Mouse (Mus musculus): ENCODE data around the gene Erich3. TPM values are rescaled to one million over a fixed set of nuclear protein-coding genes. Genes with fewer than 3 reads are reported as not detected.
A peak's percentile ranks its signal among the peaks of the same experiment; 100 is the strongest.
"Not testable (repeated sequence)": the region's sequence is repeated elsewhere in the genome, so short reads cannot be mapped to it uniquely, and the experiment has no call there.

The Erich3 gene
- 1.3 and 1.5 TPM in 2 replicates for polyA plus RNA-seq (2016; fragmentation: Nextera tagmentation; extraction: Ambion mirVana)

- Histone ChIP-seq H3K9me3 (replicated peaks) (no peaks in the 10 kb centered on the region), H3K36me3 (no peaks in the 10 kb centered on the region), H3K4me2 (replicated peaks) (peak within 1 kb of the TSS; percentile 59), H3K27ac (peak within 1 kb of the TSS; percentile 79), H3K4me3 (peak within 1 kb of the TSS; percentile 37), H3K27me3 (peaks cover 14% of the 10 kb centered on the region), H3K4me1 (peaks cover 12% of the 10 kb centered on the region), H3K9ac (peak within 1 kb of the TSS; percentile 49; the same call in 1 of the 2 replicates)
- 0 out of 2 replicates have a peak, but pooled peaks have one; percentile 1 for ATAC-seq (ENCODE audit: low FRiP score)
- 27% methylated on average over 7 of the region's 7 CpGs for WGBS
These were observed at the start of gene Erich3 for GRCm38 (mm10) chr3:154663545-154663944. TSS of gene Erich3 (plus strand) at chr3:154663859.

- no peak overlapping the region for H3K4me3 ChIP-seq
- no peak for ATAC-seq (ENCODE audit: low FRiP score)
- no peak overlapping the region for H3K4me2 ChIP-seq (replicated peaks)
- no peak overlapping the region for H3K9ac ChIP-seq
- H3K27ac ChIP-seq: no peak overlapping the region
- 95% methylated on average over 8 of the region's 8 CpGs for WGBS
- H3K36me3 ChIP-seq: peaks cover 7% of the 10 kb centered on the region; the same call in 1 of the 2 replicates
- no peaks in the 10 kb centered on the region for H3K9me3 ChIP-seq (replicated peaks)
- H3K4me1 ChIP-seq: no peaks in the 10 kb centered on the region
- H3K27me3 ChIP-seq: no peaks in the 10 kb centered on the region
These were observed 48.9 kb upstream of the Erich3 start for GRCm38 (mm10) chr3:154614771-154615170.

GRCm38 (mm10) chr3:154615304-154615703 is 48.4 kb upstream of the Erich3 start:
- no peak overlapping the region for H3K4me3 ChIP-seq
- WGBS: 93% methylated on average over 7 of the region's 7 CpGs
- no peaks in the 10 kb centered on the region for H3K27me3 ChIP-seq
- no peak overlapping the region for H3K27ac ChIP-seq
- H3K9me3 ChIP-seq (replicated peaks): no peaks in the 10 kb centered on the region
- H3K4me2 ChIP-seq (replicated peaks): no peak overlapping the region
- peaks cover 7% of the 10 kb centered on the region; the same call in 1 of the 2 replicates for H3K36me3 ChIP-seq
- no peak overlapping the region for H3K9ac ChIP-seq
- no peaks in the 10 kb centered on the region for H3K4me1 ChIP-seq
- ATAC-seq (ENCODE audit: low FRiP score): no peak

- Histone ChIP-seq H3K27ac (no peak overlapping the region), H3K9me3 (replicated peaks) (no peaks in the 10 kb centered on the region), H3K4me1 (no peaks in the 10 kb centered on the region), H3K27me3 (no peaks in the 10 kb centered on the region), H3K4me2 (replicated peaks) (no peak overlapping the region), H3K36me3 (peaks cover 7% of the 10 kb centered on the region; the same call in 1 of the 2 replicates), H3K4me3 (no peak overlapping the region), H3K9ac (no peak overlapping the region)
- 89% methylated on average over 4 of the region's 4 CpGs for WGBS
- no peak for ATAC-seq (ENCODE audit: low FRiP score)
These were observed 47.6 kb upstream of the Erich3 start for GRCm38 (mm10) chr3:154616106-154616505.

- H3K4me2 ChIP-seq (replicated peaks): no peak overlapping the region
- H3K27ac ChIP-seq: no peak overlapping the region
- H3K4me3 ChIP-seq: no peak overlapping the region
- H3K36me3 ChIP-seq: no peaks in the 10 kb centered on the region
- no peaks in the 10 kb centered on the region for H3K9me3 ChIP-seq (replicated peaks)
- no peak overlapping the region for H3K9ac ChIP-seq
- H3K4me1 ChIP-seq: no peaks in the 10 kb centered on the region
- no peaks in the 10 kb centered on the region for H3K27me3 ChIP-seq
- ATAC-seq (ENCODE audit: low FRiP score): 0 out of 2 replicates have a peak, but pooled peaks have one; percentile 50
These were observed 35.4 kb upstream of the Erich3 start for GRCm38 (mm10) chr3:154628284-154628683.

GRCm38 (mm10) chr3:154631281-154631680 is 32.4 kb upstream of the Erich3 start:
- H3K36me3 ChIP-seq; H3K27ac ChIP-seq; H3K9me3 ChIP-seq (replicated peaks); H3K27me3 ChIP-seq; H3K4me2 ChIP-seq (replicated peaks); H3K9ac ChIP-seq; H3K4me1 ChIP-seq; ATAC-seq (ENCODE audit: low FRiP score); H3K4me3 ChIP-seq: not testable (repeated sequence)
- whole genome bisulfite sequencing: 88% methylated on average over 2 of the region's 2 CpGs

GRCm38 (mm10) chr3:154633091-154633490 is 30.6 kb upstream of the Erich3 start:
- H3K27ac ChIP-seq: no peak overlapping the region
- H3K4me1 ChIP-seq: no peaks in the 10 kb centered on the region
- ATAC-seq (ENCODE audit: low FRiP score): no peak
- no peaks in the 10 kb centered on the region for H3K27me3 ChIP-seq
- WGBS: 80% methylated on average over 5 of the region's 5 CpGs
- no peak overlapping the region for H3K4me3 ChIP-seq
- H3K9me3 ChIP-seq (replicated peaks): no peaks in the 10 kb centered on the region
- H3K36me3 ChIP-seq: no peaks in the 10 kb centered on the region
- H3K4me2 ChIP-seq (replicated peaks): no peak overlapping the region
- H3K9ac ChIP-seq: no peak overlapping the region

- ATAC-seq (ENCODE audit: low FRiP score): no peak
- Histone ChIP-seq H3K36me3 (no peaks in the 10 kb centered on the region), H3K4me2 (replicated peaks) (peak overlapping the region; percentile 36), H3K9ac (no peak overlapping the region), H3K4me1 (peaks cover 13% of the 10 kb centered on the region), H3K9me3 (replicated peaks) (no peaks in the 10 kb centered on the region), H3K27me3 (peaks cover 3% of the 10 kb centered on the region; the same call in 1 of the 2 replicates), H3K4me3 (no peak overlapping the region), H3K27ac (no peak overlapping the region)
- 60% methylated on average over 29 of the region's 29 CpGs for WGBS
These were observed 16.8 kb upstream of the Erich3 start for GRCm38 (mm10) chr3:154646638-154647442.

- Histone ChIP-seq H3K4me1 (peaks cover 13% of the 10 kb centered on the region), H3K27ac (no peak overlapping the region), H3K27me3 (peaks cover 4% of the 10 kb centered on the region; the same call in 1 of the 2 replicates), H3K4me3 (no peak overlapping the region), H3K36me3 (no peaks in the 10 kb centered on the region), H3K9ac (no peak overlapping the region), H3K4me2 (replicated peaks) (peak overlapping the region; percentile 36), H3K9me3 (replicated peaks) (no peaks in the 10 kb centered on the region)
- WGBS: 62% methylated on average over 7 of the region's 7 CpGs
- 0 out of 2 replicates have a peak, but pooled peaks have one; percentile 27 for ATAC-seq (ENCODE audit: low FRiP score)
These were observed 16.2 kb upstream of the Erich3 start for GRCm38 (mm10) chr3:154647443-154647780.

GRCm38 (mm10) chr3:154649411-154650285 is 14.0 kb upstream of the Erich3 start:
- Histone ChIP-seq H3K36me3 (no peaks in the 10 kb centered on the region), H3K4me1 (peaks cover 23% of the 10 kb centered on the region), H3K4me2 (replicated peaks) (peak overlapping the region; percentile 24; the same call in 1 of the 2 replicates), H3K27me3 (peaks cover 7% of the 10 kb centered on the region; the same call in 1 of the 2 replicates), H3K9me3 (replicated peaks) (no peaks in the 10 kb centered on the region), H3K4me3 (no peak overlapping the region), H3K9ac (no peak overlapping the region), H3K27ac (0 out of 2 replicates have a peak overlapping the region, but pooled peaks have one; percentile 44)
- WGBS: 39% methylated on average over 20 of the region's 20 CpGs
- peak; percentile 62 for ATAC-seq (ENCODE audit: low FRiP score)

- no peak overlapping the region for H3K9ac ChIP-seq
- 85% methylated on average over 10 of the region's 10 CpGs for WGBS
- no peak overlapping the region for H3K4me3 ChIP-seq
- no peaks in the 10 kb centered on the region for H3K9me3 ChIP-seq (replicated peaks)
- no peak overlapping the region for H3K27ac ChIP-seq
- peaks cover 23% of the 10 kb centered on the region for H3K4me1 ChIP-seq
- ATAC-seq (ENCODE audit: low FRiP score): no peak
- peaks cover 7% of the 10 kb centered on the region; the same call in 1 of the 2 replicates for H3K27me3 ChIP-seq
- H3K36me3 ChIP-seq: no peaks in the 10 kb centered on the region
- no peak overlapping the region for H3K4me2 ChIP-seq (replicated peaks)
These were observed 12.4 kb upstream of the Erich3 start for GRCm38 (mm10) chr3:154651192-154651821.

Measured in hindbrain, embryonic 12.5 days (tissue).